Mouse (Mus musculus): ENCODE data around the gene Rpn2. TPM values are rescaled to one million over a fixed set of nuclear protein-coding genes. Genes with fewer than 3 reads are reported as not detected.

The Rpn2 gene
- 242 TPM for polyA plus RNA-seq (2017; shearing (Covaris generic))

GRCm38 (mm10) chr2:157278717-157279415, at the start of gene Rpn2:
TSS of gene Rpn2 (plus strand) at chr2:157279017.

GRCm38 (mm10) chr2:157279416-157279800, 591 bp downstream of the Rpn2 start, which contains the start of gene Mroh8:
TSS of gene Mroh8 (minus strand) at chr2:157279549.

DNA sequence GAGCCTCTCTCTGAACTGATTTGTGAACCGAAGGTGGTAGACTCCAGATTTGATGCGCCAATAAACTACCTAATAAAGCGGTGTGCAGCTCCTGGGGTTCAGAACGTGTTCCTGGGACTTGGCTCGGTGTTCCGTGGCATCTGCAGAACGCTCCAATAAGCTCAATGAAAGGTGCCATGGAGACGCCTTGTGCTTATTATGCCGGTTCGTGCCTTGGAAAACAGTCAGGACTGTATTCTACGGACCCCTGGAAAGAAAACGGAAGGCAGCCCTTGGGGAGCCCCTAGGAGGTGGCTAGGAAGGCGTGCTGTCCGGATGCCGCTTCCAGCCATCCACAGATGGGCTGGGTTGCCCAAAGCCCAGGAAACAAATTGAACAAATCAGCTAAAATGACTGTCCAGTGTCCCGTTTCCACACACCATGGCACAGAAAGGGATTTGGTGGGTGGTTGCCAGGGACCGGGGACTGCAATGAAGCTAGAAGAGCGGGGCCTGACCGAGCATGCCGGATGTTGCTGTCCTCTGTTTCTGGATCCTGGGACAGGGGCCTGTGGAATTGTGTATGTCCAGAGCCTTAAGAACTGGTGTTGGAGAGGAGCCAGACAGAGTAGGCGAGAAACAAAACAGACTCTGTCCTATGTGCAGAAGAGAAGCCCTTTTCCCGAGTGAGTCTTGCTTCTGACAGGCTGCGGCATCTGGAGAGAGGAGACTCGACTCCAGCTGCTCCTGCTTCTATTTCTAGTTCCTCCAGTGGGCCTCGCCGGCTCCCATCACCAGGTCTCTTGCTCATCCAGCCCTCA, 68.7 kb downstream of the Rpn2 start, which contains the start of gene Ghrh:
Gene Ghrh (minus strand): TSS at position 146 of the 799 bp plus-strand sequence.

DNA sequence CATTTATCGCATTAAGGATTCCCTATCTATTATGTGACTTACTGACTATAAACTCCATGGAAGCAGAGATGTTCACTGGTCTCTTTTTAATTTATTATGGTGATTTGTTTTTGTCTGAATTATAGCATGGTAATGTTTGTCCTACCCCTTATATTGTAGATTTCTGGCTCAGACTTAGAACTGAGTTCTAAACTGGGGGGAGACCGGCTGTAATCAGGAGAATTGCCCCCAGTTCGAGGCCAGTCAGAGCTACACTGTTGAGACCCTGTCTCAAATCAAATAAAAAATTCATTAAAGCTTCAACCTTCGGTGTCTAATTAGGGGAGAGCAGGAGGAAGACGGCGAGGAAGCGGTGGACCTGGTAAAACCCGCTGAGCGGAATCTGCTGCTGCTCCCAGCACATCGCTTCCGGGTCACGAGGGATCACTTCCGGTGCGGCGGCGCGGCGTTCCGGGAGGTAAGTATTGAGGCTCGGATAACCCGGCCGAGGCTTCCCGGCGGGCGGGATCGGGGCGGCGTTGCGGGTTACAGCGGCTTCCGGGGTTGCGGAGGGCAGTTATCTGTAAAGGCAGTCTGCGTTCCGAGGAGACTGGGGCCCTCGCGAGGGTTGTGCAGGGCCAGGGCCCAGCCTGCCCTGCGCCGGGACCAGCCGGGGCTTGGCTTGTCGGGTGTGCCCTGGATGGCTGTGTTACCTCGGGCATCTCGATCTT, 88.5 kb downstream of the Rpn2 start, which contains the start of gene Manbal:
Gene Manbal (plus strand): TSS at position 411 of the 710 bp plus-strand sequence.

Other genes with a start within 250 kb of the Rpn2 start
- not detected for gene Soga1, start 199.8 kb upstream of the Rpn2 start, polyA plus RNA-seq (2017; shearing (Covaris generic))
- not detected for gene Tldc2, start 192.0 kb upstream of the Rpn2 start, polyA plus RNA-seq (2017; shearing (Covaris generic))
- 747 TPM for gene Samhd1, start 143.8 kb upstream of the Rpn2 start, polyA plus RNA-seq (2017; shearing (Covaris generic))
- 28.0 TPM for gene Rbl1, start 74.5 kb upstream of the Rpn2 start, polyA plus RNA-seq (2017; shearing (Covaris generic))
- gene Mroh8, start 532 bp downstream of the Rpn2 start, polyA plus RNA-seq (2017; shearing (Covaris generic)): not detected
- not detected for gene Ghrh, start 68.5 kb downstream of the Rpn2 start, polyA plus RNA-seq (2017; shearing (Covaris generic))
- 56.7 TPM for gene Manbal, start 88.6 kb downstream of the Rpn2 start, polyA plus RNA-seq (2017; shearing (Covaris generic))
- 0.72 TPM for gene Src, start 139.4 kb downstream of the Rpn2 start, polyA plus RNA-seq (2017; shearing (Covaris generic))

Data from CD4-positive, CD25-positive, alpha-beta regulatory T cell, adult 9 weeks (primary cell).